Mouse (Mus musculus) megakaryocyte progenitor cell, adult 5-6 weeks (primary cell): Measurements from ENCODE around the gene Cyyr1. TPM values are rescaled to one million over a fixed set of nuclear protein-coding genes. Genes with fewer than 3 reads are reported as not detected.

Experiments
- ATAC-seq: replicated peaks from 2 replicates; pipeline ENCODE4 v1.8.0; 2016; ENCODE audit warnings: mild to moderate bottlenecking, moderate TSS enrichment, inconsistent platforms; ENCODE audit not compliant: poor library complexity
- total RNA-seq, 2 experiments: library from RNA; stranded (forward) in 1 of 2; stranded (reverse) in 1 of 2; fragments of 157-497, 149-512 nt in 1 of 2; fragments of 200-1000 nt in 1 of 2; gene quantifications; 2 replicates each; pipeline versions ENCODE4 v1.2.3 to v1.2.4; 2015 to 2017

Gene Cyyr1
- total RNA-seq, 2 experiments from 2014 or later = 0.08 to 0.17 TPM

DNA sequence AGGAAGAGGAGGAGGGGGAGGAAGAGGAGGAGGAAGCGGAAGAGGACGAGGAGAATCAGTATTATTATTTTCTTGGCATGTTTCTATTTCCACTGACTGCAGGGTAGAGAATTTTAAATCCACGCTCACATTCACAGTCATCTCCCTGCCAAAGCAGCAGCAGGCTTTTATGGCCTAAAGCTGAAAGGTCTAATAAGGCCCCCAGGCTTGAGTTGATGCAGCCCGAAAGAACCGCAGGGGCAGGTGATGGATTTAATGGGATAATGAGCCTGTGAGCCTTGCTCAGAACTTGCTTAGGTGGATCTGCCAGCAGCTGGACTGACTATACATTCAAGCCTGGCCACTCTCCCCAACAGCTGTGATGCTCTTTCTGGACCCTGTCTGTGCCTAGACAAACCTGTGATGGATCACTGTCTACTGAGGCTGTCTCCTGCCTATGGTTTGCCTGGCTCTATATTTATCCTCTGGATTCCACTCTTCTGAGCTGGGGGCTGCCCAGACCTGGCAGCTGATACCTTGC lies 78.6 kb downstream of the Cyyr1 start:
- ATAC-seq = no peak

DNA sequence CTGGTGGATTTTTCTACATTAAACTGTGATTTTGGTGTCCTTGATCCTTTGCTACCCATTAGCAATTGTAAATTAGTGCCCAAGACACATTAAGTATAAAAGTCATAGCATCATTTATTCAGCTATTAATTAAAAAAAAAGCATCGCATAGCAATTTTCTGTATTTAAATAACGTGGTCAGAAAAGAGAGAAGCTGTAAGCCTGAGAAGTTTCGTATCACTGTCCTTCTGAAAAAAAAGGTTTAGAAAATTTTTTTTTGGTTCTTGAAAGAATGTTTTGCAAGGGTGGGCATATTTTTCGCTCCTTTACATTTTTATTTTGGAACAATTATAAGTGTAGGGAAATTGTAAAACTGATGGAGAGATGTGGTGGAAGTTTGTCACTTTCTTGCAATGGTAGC lies 83.1 kb downstream of the Cyyr1 start:
- ATAC-seq = no peak

DNA sequence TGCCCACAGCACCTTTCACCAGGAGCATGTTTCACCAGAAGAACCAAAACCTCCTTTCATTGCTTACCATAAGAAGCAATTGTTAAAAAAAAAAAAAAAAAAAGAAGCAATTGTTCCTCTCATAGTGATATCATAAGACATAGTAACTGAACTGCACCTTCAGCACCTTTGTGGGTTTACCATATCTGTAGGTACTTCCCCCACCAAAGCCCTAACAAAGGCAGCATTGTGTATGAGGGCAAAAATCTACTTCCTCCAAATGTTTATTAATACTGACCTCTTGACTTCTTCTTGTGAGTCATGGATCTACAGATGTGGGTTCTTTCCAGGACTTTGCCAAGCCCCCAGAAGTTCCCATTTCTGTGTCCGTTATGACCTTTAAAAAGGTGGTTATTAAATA lies 98.2 kb downstream of the Cyyr1 start:
- ATAC-seq = no peak

- no peak for ATAC-seq
Measured at GRCm38 (mm10) chr16:85446306-85446705, 106.9 kb downstream of the Cyyr1 start.

- ATAC-seq = no peak
Measured at GRCm38 (mm10) chr16:85445801-85446200, 107.4 kb downstream of the Cyyr1 start.

DNA sequence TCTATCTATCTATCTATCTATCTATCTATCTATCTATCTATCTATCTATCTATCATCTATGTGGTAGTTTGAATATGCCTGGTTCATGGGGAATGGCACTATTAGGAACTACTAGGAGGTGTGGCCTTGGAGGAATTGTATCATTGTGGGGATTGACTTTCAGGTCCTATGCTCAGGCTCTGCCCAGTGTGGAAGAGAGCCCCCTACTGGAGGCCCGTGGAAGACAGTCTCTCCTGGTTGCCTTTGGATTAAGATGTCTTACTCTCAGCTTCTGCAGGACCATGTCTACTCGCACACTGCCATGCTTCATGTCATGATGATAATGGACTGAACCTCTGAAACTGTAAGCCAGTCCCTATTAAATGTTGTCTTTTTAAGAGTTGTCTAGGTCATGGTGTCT lies 117.8 kb downstream of the Cyyr1 start:
- peak; percentile 37; the same call in 1 of the 2 replicates for ATAC-seq

DNA sequence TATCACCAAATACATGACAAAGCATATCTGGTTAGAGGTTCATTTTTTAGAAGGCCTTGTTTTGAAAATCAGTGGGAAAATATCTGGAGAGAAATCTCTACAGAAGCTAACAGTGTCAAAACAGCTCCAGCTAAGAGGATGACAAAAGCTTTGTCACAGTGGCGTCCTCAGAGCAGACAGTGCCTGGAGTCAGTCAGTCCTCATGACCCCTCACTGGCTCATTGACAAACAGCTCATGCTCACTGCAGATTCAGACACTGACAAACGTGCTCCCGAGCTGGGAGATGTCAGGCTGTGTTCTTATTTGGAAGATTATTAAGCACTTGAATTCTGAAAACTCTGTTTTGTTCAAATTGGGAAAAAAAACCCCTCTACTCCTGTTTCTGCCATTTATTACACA lies 124.0 kb downstream of the Cyyr1 start:
- no peak for ATAC-seq

- no peak for ATAC-seq
Measured at GRCm38 (mm10) chr16:85422889-85423288, 130.3 kb downstream of the Cyyr1 start.

DNA sequence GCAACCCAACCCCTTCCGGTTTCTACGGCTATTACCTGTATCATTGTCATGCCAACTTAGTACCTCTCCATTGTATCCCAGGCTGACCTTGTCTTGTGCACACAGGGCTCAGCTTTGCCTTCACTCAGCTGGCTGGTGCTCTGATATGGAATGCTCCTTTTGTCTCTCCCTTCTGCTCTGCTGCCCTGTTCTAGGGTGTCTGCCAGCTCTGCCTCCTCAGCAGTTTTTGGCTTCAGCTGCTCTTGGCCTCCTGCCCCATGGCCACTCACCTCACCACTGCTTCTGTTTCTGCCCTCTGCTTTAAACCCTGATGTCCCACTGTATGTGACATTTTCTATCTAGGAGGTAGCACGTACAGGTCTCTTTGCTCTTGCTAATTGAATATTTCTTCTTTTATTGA lies 137.8 kb downstream of the Cyyr1 start:
- no peak for ATAC-seq

DNA sequence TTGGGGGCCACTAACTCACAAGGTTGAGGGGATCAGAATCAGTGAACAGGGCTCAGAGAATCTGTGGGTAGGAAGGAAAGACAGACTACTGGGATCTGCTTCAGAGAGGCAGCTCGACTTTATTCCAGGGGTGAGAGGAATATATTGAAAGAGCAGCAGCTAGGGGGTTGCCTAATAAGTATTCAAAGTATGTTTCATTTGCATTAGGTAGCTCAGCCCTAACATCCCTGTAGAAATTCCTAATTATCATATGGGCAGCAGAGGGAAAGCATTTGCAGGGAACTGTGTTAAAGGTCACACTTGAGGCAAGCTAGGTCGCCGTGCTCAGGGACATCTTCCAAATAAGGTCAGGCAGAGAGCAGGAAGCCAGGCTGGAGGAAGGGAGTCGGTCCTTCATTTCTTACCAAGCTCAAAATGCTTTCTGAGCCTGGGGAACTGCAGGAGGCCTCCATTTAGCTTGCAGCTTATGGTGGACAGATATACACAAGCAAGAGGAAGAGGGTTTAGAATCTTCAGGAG lies 159.7 kb downstream of the Cyyr1 start:
- ATAC-seq = no peak

GRCm38 (mm10) chr16:85386801-85387200 lies 166.4 kb downstream of the Cyyr1 start:
- ATAC-seq = no peak

Other genes with a start within 250 kb of the Cyyr1 start
- 0.10 TPM in 1 of 2 replicates, not detected in the other for gene Adamts1, start 249.7 kb upstream of the Cyyr1 start, total RNA-seq (2015)
- gene Adamts1, start 249.7 kb upstream of the Cyyr1 start, total RNA-seq (2017) = 0.07 TPM in 1 of 2 replicates, not detected in the other